Mouse (Mus musculus): Measurements from ENCODE around the gene Cmtm3.
A peak's percentile ranks its signal among the peaks of the same experiment; 100 is the strongest.

Gene Cmtm3

DNA sequence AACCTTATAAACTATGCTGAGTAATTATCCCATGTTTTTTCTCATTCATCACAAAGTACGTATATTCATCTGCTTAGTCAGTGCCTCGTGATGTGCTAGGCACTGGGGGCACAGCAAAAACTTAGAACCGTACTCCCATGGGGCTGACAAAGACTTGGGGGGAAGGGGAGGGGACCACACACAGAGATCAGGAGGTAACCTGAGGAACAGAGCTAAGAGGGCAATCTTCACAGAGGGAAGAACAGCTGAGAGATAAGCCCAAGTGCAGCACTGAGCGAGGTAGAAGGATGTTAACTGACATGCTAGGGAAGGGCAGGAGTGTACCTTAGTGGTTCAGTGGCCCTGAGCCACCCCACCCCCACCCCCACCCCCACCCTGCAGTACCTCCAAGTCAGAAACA lies 47.5 kb downstream of the Cmtm3 start:
- no peak for DNase-seq

DNA sequence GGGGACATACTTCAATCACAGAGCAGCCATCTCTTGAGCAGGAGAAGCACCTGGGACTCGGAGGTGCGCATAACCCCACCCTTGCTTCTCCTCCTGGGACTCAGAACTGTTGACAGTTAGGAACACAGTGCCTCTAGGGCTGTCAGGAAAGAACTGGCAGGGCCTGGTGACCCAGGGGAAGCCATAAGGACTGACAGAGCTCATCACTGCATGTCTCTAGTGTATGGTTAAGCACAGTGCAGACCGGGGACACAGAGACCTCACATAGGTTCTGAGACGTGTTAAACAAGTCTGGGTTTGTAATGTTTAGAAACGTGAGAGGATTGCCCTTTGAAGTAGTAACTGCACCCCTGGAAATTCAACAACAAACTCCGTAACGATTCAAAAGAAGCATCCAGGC lies 48.3 kb downstream of the Cmtm3 start:
- no peak for DNase-seq

DNA sequence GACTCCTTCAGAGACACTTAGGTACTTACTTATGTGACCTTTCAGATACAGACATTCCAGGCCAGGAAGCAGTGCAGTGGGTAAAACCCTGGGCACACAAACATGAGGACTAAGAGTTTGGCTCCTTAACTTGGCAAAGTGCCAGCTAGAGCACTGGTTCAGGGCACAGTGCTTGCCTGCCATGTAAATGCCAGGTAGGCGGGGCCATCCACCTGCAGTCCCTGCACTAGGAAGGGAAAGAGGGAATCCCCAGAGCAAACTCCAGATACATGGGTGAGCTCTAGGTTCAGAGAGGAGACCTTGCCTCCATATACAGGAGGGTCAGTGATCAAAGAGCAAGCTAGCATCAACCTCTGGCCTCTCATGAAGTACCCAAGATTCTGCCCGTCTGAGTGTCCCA lies 48.8 kb downstream of the Cmtm3 start:
- DNase-seq = no peak

DNA sequence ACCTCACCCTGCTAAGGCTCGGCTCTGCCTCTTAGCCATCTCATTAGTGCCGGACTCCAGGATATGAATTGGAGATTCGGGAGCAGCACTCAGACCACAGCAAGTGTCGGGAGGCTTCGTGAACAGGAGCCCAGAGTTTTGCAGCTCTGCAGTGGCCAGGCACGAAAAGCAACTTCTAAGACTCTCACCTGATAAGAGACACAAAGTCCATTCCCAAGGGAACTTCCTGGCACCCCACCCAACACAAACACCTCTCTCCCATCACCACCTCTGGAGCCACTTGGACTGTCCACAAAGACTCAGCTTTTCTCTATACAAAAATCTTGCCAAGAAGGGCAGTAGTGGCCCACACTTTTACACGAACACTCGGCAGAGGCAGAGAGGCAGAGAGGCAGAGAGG lies 51.0 kb downstream of the Cmtm3 start:
- no peak for DNase-seq

DNA sequence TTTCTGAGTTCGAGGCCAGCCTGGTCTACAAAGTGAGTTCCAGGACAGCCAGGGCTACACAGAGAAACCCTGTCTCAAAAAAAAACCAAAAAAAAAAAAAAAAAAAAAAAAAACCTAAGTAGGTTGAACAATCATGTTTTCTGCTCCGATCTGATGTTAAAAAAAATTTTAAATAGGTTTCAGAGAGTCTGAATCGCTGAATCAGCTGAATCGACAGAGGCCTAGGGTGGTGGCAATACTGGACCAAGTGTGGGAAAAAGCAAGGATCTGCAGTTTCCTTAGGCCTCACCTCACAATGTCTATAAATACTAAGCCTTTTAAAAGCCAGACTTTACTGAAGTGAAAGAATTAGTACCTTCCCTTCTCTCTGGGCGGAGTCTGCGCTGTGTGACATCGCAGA lies 53.9 kb downstream of the Cmtm3 start:
- no peak for DNase-seq

DNA sequence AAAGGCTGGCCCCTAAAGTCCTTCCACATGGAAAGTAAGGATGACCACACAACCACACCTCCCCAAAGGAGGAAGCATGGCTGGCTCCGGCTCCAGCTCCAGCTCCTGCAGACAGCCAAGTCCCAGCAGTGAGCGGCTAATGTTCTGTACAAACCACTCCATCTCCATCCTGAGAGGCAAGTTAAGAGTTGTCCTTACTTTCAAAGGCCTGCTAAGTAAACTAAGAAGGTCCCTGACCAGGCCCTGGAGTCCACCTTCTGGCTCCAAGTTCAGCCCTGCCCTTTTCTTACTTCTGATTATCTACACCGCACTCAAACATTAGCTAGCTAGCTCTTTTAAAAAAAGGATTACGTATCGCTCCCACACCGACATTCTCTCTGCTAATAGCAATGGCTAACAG lies 54.6 kb downstream of the Cmtm3 start:
- DNase-seq = no peak

DNA sequence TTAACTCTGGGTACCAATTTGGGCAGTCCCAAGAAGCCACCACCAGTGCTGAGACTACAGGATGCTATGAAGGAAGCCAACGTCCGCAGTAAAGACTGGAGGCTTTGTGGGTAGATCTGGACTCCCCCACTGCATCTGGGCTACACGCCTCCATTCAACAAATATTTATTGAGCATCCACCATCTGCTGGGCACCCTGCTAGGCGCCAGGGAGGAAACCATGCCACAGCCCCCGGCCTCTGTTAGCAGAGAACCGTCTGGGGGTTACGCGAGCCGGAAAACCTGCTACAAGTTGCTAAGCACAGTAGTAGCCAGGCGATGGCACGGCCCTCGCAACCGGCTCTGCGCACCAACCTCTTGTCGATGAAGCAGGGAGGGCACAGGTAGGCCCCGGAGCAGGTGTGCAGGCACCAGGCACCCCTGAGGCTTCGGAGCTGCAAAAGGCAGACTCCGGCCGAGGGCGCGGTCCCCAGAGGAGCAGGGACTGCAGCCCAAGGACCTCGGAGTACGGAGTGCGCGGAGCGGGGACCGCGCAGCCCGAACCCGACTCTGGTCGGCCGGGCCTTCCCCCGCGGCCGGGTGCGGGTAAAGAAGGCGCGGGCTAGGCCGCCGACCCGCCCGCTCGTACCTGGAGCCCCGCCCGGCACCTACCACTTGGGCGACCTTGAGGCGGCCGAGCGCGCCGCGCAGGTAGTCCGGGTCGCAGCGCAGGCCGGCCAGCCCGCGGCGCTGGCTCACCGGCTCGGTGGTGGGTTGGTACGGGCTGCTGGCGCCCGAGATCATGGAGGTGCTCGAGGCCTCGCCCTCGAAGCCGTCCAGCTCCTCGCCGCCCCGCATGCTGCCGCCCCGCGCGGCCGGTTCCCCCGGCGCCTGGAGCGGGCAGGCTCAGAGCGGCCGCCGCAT lies 55.8 kb downstream of the Cmtm3 start:
- peak; percentile 41 for DNase-seq

DNA sequence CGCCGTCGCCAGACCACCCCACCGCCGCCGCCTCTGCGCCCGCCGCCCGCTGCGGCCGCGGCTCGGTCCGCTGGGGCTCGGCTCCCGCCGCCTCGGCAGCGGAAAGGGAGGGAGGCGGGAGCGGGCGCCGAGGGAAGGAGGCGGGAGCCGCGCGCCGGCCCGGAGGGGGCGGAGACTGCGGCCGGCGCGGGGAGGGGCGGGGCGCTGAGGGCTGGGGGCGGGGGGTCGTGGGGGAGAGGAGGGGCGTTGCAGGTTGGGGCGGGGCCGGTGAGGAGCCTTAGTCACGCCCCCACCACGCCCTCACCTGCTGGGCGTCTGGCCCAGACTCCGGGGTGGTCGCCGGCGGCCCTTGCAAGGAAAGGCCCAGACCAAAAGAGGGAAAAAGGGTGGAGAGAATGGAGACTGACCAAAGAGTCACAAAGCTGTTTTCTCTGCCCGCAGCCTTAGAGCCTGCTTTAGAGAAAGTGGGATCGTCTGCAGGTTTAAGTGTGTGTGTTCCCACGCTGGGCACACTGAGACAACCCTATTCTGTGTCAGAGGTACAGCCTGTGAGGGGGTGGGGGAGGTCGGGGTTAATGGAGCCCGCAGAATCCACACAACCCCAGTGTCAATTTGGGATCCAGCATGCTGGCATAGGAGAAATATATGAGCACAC lies 56.6 kb downstream of the Cmtm3 start, which contains the start of gene Cmtm4:
Gene Cmtm4, minus strand, starts transcription at position 105 of the 655 bp plus-strand sequence.
- peak; percentile 78 for DNase-seq
